Mouse (Mus musculus) cerebellum, postnatal 25 days (tissue): ENCODE results near the gene Bend7.

Source experiments
- DNase-seq, 2 experiments: peaks; one replicate each; pipeline ENCODE4 v3.0.0; 2021; ENCODE audit warnings: mixed read lengths in 2 of 2

Bend7 gene

DNA sequence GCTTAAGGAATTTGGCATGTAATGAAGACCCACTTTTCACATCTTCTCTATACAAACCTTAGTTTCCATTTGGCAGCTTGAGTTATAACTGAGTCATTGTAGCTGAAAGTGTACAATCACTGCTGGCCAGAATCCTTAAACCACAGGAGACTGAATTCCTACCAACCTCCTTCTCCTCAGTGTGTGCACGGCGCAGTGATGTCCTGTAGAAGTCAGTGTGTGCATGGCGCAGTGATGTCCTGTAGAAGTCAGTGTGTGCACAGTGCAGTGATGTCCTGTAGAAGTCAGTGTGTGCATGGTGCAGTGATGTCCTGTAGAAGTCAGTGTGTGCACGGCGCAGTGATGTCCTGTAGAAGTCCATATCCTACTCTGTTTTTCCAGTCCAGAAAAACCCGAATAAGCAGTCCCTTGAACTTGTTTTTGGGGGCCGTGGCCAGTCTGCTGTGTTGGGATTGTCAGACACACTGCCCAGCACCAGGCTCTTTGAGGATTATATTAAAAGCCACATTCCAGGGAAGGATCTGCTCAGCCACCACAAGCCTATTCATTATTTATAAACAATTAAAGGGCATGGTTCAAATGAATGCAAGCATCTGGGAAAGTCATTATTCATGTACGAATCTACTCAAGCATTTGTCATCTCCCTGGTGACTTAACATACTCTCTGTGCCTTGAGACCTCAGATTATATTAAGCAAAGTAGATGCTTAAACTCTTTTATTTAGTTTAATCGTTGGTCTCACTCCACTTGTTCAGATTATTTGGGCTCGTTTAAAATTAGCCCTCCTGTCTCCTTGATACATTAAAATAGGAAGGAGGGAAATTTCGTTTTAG lies 65.4 kb downstream of the Bend7 start:
- no peak for DNase-seq

DNA sequence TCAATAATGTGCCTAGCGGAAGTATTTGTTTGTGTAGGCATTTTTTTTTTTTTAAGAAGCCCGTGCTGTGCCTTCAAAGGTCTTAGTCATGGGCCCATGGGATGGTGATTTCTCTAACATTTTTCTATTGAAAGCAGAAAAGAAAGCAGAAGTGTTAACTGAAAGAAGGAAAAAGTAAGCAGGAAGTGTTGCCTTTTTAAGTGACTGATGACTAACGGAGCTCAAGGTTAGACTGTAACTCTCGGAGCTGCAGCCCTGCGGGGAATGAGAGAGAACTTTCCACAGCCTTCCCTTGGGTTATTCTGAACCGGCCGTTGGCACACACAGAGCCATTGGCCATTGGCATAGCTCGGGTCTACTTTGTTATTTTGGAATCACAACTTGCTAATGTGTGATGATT lies 66.4 kb downstream of the Bend7 start:
- no peak for DNase-seq

DNA sequence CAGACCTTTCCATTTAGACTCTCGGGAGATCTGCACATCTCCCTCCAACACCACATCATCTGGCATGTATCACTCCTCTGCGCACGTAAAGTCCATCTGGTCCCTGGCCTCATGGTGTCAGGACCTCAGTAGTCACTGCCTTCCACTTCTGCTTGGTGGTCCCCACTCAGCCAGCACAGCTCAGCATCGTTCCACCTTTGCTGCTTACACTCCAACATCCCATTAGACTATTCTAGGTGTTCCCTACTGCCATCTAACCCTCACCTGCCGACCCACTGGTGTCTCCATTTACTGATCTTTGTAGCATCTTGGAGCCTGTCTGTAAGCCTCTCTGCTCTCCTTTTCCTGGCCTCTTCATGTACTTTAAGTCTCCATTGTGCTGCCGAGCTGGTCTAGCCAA lies 67.4 kb downstream of the Bend7 start:
- no peak for DNase-seq

DNA sequence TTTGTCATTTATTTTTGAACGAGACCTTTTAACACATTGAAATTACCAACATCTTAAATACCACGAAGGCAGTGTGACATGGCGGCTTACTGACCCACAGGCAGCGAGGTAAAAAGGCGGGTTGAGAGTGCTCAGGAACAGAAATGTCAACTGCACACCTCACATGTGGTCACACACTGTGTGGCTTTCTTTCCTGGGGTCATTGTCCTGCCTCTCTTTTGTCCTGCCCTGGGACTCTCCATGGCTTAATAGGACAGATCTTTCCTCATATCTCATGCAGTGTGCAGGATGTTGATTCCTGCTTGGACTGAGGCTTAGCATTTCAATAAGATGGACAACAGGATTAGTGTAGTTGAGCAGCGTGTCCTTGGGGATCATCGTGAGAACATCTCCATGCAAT lies 69.6 kb downstream of the Bend7 start:
- DNase-seq, result no peak

DNA sequence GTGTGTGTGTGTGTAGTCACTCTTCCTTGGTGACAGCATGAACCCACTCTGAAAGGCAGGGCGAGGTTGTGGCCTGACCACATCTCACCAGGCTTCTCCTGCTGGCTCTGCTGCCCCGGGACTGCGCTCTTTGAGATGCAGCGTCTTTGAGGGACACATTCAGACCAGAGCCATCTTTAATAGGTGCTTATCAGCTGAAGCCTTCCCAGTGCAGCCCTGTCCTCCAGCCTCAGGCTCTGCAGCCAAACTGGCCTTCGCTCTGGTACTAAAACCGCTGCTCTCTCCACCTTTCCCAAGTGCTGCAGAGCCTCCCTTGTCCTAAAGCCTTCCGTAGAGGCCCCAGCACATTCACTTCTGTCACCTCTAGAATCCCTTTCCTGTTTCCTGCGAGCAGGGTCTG lies 74.0 kb downstream of the Bend7 start:
- DNase-seq, result no peak

DNA sequence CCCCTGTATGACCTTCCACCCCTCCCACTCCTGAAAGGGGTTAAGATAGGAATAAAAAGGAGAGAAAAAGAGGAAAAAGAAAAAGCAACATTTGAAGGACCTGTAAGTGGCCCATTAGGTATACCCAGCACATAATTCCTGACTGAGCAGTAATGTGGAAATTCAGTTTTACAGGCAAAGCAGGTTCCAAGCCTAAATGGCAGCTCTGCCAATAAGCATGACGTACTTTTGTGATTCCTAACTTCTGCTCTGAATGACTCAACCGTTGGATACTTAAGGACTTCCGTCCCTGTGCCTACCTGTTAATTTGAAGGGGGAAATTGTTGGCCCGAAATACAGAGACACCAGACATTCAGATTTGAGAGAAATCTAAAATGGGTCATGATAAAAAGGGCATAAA lies 74.9 kb downstream of the Bend7 start:
- no peak for DNase-seq

DNA sequence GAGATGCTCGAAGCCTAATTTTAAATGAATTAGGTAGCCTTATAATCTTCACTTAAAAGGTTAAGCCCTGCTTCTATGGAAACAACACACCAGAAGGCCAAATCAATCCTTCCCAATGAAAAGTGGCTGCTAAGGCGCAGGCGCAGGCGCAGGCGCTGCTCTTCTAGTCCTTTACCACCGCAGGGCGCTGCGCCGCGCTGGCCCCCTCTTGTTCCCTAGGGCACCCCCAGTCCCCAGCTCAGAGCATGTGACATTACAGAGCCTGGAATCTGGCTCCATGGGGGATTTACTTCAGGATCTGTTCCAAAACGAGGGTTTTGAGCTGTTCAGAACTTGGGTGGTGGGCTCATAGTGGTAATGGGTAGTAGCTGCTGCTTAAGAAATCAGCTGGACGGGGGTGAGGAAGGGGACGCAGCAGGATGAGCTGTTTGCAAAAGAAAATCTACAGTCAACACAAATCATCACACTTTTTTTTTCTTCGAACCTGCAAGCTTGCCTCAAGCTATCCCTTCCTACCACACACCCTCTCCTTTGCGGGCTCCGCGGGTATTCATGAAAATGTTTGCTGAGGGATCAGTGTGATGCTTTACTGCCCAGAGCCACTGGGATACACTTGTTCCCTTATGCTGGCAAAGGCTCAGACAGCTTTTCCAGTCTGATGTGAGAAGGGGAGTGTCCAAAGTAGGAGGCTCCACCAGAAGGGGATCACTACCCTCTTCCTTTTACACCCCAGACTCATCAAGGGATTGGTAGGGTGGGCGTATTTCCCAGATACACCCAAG lies 85.0 kb downstream of the Bend7 start:
- no peak for DNase-seq

DNA sequence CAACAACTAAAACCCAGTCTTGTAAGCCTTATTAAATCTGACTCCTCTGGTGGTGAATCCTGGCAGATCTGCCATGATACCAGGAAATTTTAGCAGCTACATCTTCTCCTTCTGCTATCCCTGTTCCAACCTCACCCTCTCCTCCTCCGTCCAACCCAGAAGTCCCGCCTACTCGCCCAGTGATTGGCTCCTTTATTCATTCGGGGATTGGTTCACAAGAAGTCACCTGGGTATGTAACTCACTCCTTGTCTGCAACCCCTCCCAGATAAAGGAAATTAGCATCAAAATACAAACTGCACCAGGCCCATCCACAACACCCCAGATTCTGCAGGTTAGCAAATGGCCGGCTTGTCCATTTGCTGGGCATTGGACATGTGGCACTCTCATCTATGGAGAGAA lies 98.7 kb downstream of the Bend7 start:
- no peak for DNase-seq

DNA sequence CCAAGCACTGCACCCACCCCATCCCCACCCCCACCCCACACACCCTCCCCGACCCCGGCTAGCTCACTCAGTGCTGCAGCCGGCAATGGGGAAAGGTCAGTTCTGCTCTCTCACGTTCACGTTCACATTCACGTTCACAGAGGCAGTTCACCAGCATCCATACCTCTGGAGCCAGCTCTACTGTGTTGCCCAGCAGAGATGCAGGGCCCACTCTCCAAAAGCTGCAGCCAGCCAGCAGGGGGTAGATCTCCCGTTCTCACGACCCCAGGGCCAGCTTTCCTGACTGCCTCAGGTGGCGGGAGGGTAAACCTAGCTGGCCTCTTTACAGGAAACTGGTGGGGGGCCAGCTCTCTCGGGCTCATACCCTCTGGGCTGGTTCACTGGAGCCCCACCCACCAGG lies 100.0 kb downstream of the Bend7 start:
- DNase-seq, result no peak

DNA sequence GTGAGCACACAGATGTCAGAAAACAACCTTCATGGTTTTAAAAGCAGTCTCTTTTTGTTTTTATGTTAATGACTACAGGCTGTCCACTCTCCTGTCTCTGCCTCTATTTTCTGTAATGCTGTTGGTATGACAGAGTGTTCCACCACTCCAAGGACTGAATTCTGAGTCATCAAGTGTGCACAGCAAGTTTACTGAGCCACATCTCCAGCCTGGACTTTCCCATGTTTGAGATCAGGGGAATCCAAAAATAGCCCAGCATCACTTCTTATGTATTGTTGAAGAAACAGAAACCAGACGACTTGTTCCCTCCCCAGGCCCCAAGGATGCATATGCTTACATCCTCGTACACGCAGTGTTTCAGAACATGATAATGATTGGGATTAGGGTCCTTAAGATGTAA lies 102.6 kb downstream of the Bend7 start:
- no peak for DNase-seq

DNA sequence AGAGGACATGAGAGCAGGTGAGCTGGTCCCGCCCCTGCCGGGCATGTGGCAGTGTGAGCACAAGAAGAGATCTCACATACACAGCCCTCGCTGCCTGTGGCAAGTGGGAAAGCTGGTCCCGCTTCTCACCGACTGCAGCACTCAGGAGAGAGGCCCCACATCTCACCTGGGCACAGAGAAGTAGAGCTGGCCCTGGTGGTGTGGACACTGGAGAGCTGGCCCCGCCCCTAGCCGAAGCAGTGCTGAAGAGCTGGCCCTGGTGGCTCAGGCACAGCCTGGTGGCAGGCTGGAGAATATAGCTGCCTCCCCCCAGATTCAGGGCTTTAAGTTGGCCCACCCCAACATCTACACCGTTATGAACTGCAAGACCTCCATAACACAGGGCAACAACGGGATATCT lies 106.4 kb downstream of the Bend7 start:
- DNase-seq, result no peak

DNA sequence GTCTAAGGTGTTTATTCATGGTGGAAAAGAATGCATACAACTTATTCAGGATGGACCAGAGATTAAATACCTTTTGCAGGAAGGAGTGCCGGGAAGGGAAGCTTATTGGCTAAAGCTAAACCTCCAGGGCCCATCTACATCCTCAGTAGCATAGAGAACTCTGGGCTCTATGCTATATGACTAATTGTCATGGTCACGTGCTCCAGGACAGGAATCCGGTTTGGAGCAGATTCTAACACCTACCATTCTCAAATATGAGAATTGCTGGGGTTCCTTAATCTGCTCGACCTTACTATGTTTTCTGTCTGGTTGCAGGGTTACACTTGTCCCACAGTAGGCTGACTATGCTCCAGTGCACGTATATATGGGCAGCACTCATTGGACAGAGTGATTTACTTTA lies 110.4 kb downstream of the Bend7 start:
- DNase-seq, result no peak

DNA sequence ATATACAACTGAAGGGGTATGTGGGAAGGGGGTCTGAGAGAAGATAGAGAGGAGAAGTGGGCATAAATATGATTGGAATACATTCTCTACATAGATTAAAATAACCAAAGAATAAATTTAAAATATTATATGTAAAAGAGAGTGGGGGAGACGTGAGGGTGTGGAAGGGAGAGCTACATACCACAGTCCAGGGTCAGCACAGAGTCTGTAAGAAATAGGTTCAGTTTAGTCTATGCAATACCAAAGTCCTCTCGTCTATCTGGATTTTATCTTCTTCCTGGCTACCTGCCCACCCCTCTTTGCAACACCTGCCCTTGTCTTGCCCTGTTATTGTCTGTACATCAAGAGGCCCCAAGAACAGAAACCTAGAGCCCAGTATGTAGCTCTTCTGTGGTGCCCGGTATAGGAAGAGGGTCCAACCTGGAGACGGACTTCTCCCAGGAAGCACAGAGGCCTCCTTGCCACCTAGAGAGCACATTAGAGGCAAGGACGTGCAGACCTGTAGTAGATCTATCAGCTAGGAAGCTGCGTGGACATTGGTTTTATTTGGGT lies 110.9 kb downstream of the Bend7 start:
- no peak for DNase-seq

DNA sequence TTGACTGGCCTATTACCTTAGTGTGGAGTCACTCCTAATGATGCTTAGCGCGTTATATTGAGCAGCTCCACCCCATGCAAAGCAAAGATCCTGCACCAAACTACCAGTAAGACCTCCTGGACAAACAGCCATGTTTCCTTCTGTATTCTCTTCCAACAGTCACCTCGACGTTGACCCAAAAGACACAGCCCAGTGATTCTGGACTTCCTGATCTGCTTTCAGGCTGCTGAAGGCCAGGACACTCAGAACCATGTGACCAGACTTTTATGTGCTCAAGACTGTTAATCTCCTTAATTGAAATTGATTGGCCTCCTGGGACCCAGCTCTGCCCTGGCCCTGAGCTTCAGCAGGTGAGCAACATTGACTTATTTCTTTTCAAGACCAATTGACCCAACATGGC lies 111.4 kb downstream of the Bend7 start:
- DNase-seq, result no peak

DNA sequence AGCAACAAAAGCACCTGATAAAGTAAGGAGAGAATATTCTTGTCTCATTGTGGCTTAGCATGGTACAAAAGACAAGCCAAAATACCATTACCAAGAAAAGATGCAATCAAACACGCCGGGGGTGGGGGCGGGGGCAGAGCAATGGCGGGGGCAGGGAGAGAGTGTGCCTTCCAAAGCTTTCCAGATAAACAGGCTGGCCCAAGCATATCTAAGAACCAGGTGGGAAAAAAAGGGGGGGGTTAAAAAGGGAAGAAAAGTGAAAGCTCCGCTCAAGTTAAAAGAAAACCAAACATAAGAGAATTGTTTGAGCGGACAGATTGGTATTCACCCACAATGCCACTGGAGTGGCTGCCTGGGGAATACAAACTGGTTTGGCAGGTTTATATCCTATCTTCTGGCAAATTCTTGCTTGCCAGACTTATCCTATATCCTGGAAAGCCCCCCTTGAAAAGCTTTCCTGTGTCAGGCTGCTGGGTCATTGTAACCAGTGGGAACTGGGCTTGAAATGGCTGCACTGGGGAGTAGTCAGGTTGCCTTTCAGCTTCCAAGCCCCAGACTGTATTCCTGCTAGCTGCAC lies 111.9 kb downstream of the Bend7 start:
- no peak for DNase-seq

DNA sequence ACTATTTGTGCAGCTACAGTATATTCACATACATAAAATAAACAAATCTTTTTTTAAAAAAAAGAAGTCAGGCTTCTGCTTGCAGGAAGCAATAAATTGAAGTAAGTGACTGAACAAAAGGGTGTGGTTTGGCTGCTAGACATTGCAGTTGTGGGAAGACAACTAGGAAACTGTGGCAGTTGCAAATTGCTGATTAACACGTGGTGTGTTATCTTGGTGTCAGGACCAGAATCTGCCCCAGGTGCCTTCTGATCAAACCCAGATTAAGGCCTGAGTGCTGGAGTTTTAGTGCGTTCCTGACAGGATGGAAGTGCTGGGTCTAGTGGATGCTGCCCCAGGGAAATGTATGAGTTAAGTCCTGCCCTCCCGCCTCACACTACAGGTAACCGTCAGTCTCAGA lies 113.9 kb downstream of the Bend7 start:
- no peak for DNase-seq

DNA sequence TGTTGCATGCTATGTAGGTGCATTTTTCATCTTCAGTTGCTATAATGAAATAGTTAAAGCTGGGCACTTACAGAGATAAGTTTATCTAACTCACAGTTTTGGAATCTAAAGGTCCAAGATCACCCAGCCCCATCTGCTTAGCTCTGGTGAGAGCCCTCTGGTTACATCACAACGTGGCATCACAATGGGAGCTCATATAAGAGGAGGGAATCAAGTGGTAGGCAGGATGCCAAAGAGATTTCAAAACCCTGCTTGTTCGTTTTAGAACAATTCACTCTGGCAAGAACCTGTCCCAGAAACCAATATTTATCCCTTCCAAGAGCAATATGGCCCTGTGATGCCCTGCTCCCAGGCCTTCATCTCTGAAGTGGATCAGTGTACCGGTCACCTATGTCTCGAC lies 114.5 kb downstream of the Bend7 start:
- DNase-seq, result no peak

DNA sequence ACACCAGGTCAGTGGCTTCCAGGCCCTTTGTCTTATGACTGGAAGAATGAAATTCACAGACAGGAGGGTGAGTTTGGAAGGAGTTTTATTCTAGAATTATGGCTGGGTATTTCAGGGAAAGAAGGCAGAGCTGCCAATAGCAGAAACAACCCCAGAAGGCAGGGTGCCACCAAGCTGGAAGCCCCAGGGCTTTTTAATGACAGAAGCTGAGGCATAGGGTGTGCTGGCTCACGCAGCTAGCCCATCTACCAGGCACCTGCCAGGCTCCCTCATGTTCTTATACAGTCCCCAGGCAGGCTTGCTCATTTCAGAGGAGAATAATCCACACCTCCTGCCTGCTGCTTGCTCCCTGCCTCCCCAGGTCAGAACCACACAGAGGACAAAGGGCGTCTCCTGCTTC lies 131.8 kb downstream of the Bend7 start:
- no peak for DNase-seq
